Mouse (Mus musculus): ENCODE measurements around the gene Prkaa1. TPM values are rescaled to one million over a fixed set of nuclear protein-coding genes. Genes with fewer than 3 reads are reported as not detected.

Prkaa1 gene
- polyA plus RNA-seq, 2 experiments, result 8.6 to 15.7 TPM

- no peaks in the 10 kb centered on the region for H3K9me3 ChIP-seq (ENCODE audit: control insufficient read depth, low read length)
- WGBS (ENCODE audit: insufficient replicate concordance), result 71% methylated on average over 9 of the region's 9 CpGs
- peaks cover 12 to 24% of the 10 kb centered on the region in 2 experiments for H3K4me1 ChIP-seq (replicated peaks; ENCODE audit: control insufficient read depth in 2 of 2, insufficient read depth in 2 of 2, low read length in 1 of 2)
- DNase-seq (ENCODE audit: low read depth in 3 of 3, low spot score in 3 of 3) (no peak), ATAC-seq (ENCODE audit: insufficient read depth) (no peak)
- H3K36me3 ChIP-seq (replicated peaks; ENCODE audit: control insufficient read depth, insufficient read depth, low read depth), result no peaks in the 10 kb centered on the region
- H3K4me2 ChIP-seq (ENCODE audit: low read depth), result peak overlapping the region; percentile 34
- H3K9ac ChIP-seq (replicated peaks), result no peak overlapping the region
- H3K27ac ChIP-seq, result no peak overlapping the region; the same call in 1 of the 2 replicates
- H3K4me3 ChIP-seq (ENCODE audit: insufficient read depth in 1 of 2, low read depth in 2 of 2, low read length in 2 of 2), result no peak overlapping the region
- no peak for TF ChIP-seq CTCF (IDR thresholded peaks at IDR 0.05; ENCODE audit: low read depth)
- no peak for TF ChIP-seq EP300 (IDR thresholded peaks at IDR 0.05; ENCODE audit: low read depth)
- no peaks in the 10 kb centered on the region for H3K27me3 ChIP-seq (ENCODE audit: control insufficient read depth, insufficient read depth, low read length)
These were observed 11.0 kb downstream of the Prkaa1 start for GRCm38 (mm10) chr15:5154621-5155020.

GRCm38 (mm10) chr15:5155093-5155492 lies 11.4 kb downstream of the Prkaa1 start:
- TF ChIP-seq CTCF (IDR thresholded peaks at IDR 0.05; ENCODE audit: low read depth), result no peak
- Histone ChIP-seq H3K4me3 (ENCODE audit: insufficient read depth in 1 of 2, low read depth in 2 of 2, low read length in 2 of 2) (no peak overlapping the region), H3K27me3 (ENCODE audit: control insufficient read depth, insufficient read depth, low read length) (no peaks in the 10 kb centered on the region), H3K27ac (no peak overlapping the region; the same call in 1 of the 2 replicates), H3K36me3 (replicated peaks; ENCODE audit: control insufficient read depth, insufficient read depth, low read depth) (no peaks in the 10 kb centered on the region), H3K4me2 (ENCODE audit: low read depth) (peak overlapping the region; percentile 34), H3K4me1 (replicated peaks; ENCODE audit: control insufficient read depth in 2 of 2, insufficient read depth in 2 of 2, low read length in 1 of 2) (peaks cover 9 to 24% of the 10 kb centered on the region in 2 experiments), H3K9me3 (ENCODE audit: control insufficient read depth, low read length) (no peaks in the 10 kb centered on the region), H3K9ac (replicated peaks) (no peak overlapping the region)
- DNase-seq (ENCODE audit: low read depth in 3 of 3, low spot score in 3 of 3), result no peak
- WGBS (ENCODE audit: insufficient replicate concordance), result 68% methylated on average over 5 of the region's 5 CpGs
- no peak for ATAC-seq (ENCODE audit: insufficient read depth)

GRCm38 (mm10) chr15:5156355-5156754 lies 12.7 kb downstream of the Prkaa1 start:
- Histone ChIP-seq H3K9me3 (ENCODE audit: control insufficient read depth, low read length) (no peaks in the 10 kb centered on the region), H3K27me3 (ENCODE audit: control insufficient read depth, insufficient read depth, low read length) (no peaks in the 10 kb centered on the region), H3K4me2 (ENCODE audit: low read depth) (no peak overlapping the region), H3K27ac (no peak overlapping the region), H3K9ac (replicated peaks) (no peak overlapping the region), H3K36me3 (replicated peaks; ENCODE audit: control insufficient read depth, insufficient read depth, low read depth) (peaks cover 5% of the 10 kb centered on the region), H3K4me1 (replicated peaks; ENCODE audit: control insufficient read depth in 2 of 2, insufficient read depth in 2 of 2, low read length in 1 of 2) (peaks cover 9 to 24% of the 10 kb centered on the region in 2 experiments), H3K4me3 (ENCODE audit: insufficient read depth in 1 of 2, low read depth in 2 of 2, low read length in 2 of 2) (no peak overlapping the region)
- WGBS (ENCODE audit: insufficient replicate concordance), result 45% methylated on average over 4 of the region's 4 CpGs
- DNase-seq (ENCODE audit: low read depth in 3 of 3, low spot score in 3 of 3) (no peak), ATAC-seq (ENCODE audit: insufficient read depth) (peak; percentile 16; the same call in 1 of the 2 replicates)
- TF ChIP-seq CTCF (IDR thresholded peaks at IDR 0.05; ENCODE audit: low read depth), result no peak
- TF ChIP-seq EP300 (IDR thresholded peaks at IDR 0.05; ENCODE audit: low read depth), result no peak

- no peak overlapping the region for H3K4me2 ChIP-seq (ENCODE audit: low read depth)
- ATAC-seq (ENCODE audit: insufficient read depth), result no peak
- peaks cover 6% of the 10 kb centered on the region for H3K36me3 ChIP-seq (replicated peaks; ENCODE audit: control insufficient read depth, insufficient read depth, low read depth)
- peaks cover 9 to 23% of the 10 kb centered on the region in 2 experiments for H3K4me1 ChIP-seq (replicated peaks; ENCODE audit: control insufficient read depth in 2 of 2, insufficient read depth in 2 of 2, low read length in 1 of 2)
- TF ChIP-seq EP300 (IDR thresholded peaks at IDR 0.05; ENCODE audit: low read depth), result no peak
- no peak for TF ChIP-seq CTCF (IDR thresholded peaks at IDR 0.05; ENCODE audit: low read depth)
- DNase-seq (ENCODE audit: low read depth in 3 of 3, low spot score in 3 of 3), result no peak
- no peak overlapping the region for H3K9ac ChIP-seq (replicated peaks)
- H3K27ac ChIP-seq, result no peak overlapping the region
- no peaks in the 10 kb centered on the region for H3K27me3 ChIP-seq (ENCODE audit: control insufficient read depth, insufficient read depth, low read length)
- WGBS (ENCODE audit: insufficient replicate concordance), result 45% methylated on average over 1 of the region's 1 CpGs
- H3K9me3 ChIP-seq (ENCODE audit: control insufficient read depth, low read length), result no peaks in the 10 kb centered on the region
- H3K4me3 ChIP-seq (ENCODE audit: insufficient read depth in 1 of 2, low read depth in 2 of 2, low read length in 2 of 2), result no peak overlapping the region
These were observed 13.7 kb downstream of the Prkaa1 start for GRCm38 (mm10) chr15:5157386-5157785.

GRCm38 (mm10) chr15:5158827-5159226 lies 15.2 kb downstream of the Prkaa1 start:
- no peak for ATAC-seq (ENCODE audit: insufficient read depth)
- no peak for TF ChIP-seq CTCF (IDR thresholded peaks at IDR 0.05; ENCODE audit: low read depth)
- TF ChIP-seq EP300 (IDR thresholded peaks at IDR 0.05; ENCODE audit: low read depth), result no peak

More at GRCm38 (mm10) chr15:5158827-5159226, 15.2 kb downstream of the Prkaa1 start:
- Histone ChIP-seq H3K4me3 (ENCODE audit: insufficient read depth in 1 of 2, low read depth in 2 of 2, low read length in 2 of 2) (no peak overlapping the region), H3K27ac (no peak overlapping the region), H3K4me1 (replicated peaks; ENCODE audit: control insufficient read depth in 2 of 2, insufficient read depth in 2 of 2, low read length in 1 of 2) (peaks cover 9 to 23% of the 10 kb centered on the region in 2 experiments), H3K9me3 (ENCODE audit: control insufficient read depth, low read length) (no peaks in the 10 kb centered on the region), H3K27me3 (ENCODE audit: control insufficient read depth, insufficient read depth, low read length) (no peaks in the 10 kb centered on the region), H3K36me3 (replicated peaks; ENCODE audit: control insufficient read depth, insufficient read depth, low read depth) (peaks cover 15% of the 10 kb centered on the region), H3K9ac (replicated peaks) (no peak overlapping the region), H3K4me2 (ENCODE audit: low read depth) (no peak overlapping the region)
- 72% methylated on average over 6 of the region's 6 CpGs for WGBS (ENCODE audit: insufficient replicate concordance)
- DNase-seq (ENCODE audit: low read depth in 3 of 3, low spot score in 3 of 3), result no peak

All from liver, embryonic 14.5 days (tissue).